Mouse (Mus musculus): ENCODE data around the gene Edn2. TPM values are rescaled to one million over a fixed set of nuclear protein-coding genes. Genes with fewer than 3 reads are reported as not detected.

Gene Edn2
- polyA plus RNA-seq (2014; fragmentation: Nextera tagmentation; extraction: Ambion mirVana), result not detected in 2 replicates

DNA sequence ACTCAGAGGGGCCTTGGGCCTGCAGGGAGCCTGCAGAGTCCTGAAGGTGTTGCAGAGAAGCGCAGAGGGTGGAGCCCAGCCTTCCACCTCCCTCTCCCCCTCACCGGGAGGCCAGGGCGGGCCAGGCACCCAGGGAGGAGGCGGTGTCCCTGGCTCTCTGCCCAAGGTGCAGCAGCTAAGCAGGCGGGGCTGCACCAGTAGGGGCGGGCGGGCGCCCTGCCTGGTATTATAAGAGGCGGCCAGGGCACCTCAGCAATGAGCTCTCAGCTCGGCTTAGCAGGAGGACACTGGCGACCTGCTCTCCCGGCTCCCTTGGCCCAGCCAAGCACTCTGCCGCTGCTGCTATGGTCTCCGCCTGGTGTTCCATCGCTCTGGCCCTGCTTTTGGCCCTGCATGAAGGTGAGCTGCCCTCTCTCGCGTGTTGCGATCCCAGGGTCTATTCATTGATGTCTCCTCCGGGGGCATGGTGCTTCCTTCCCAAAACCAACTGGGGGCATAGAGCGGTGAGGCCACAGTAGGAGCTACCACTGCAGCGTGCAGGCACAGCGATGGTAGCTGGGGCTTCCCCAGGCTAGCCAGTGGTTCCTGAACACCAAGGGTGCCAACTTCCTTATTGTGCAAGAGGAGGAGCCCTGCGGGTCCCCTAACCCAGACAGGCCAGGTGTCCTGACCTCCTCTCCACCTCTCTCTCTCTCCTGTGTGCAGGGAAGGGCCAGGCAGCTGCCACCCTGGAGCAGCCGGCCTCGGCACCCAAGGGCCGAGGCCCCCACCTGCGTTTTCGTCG, at the start of gene Edn2:
Gene Edn2, plus strand, starts transcription at position 41 of the 784 bp plus-strand sequence.
- WGBS, result 38% methylated on average over 29 of the region's 29 CpGs
- H3K27me3 ChIP-seq (ENCODE audit: control insufficient read depth, insufficient read depth, low read length), result no peaks in the 10 kb centered on the region; the same call in 1 of the 2 replicates
- H3K4me1 ChIP-seq (ENCODE audit: control insufficient read depth, insufficient read depth, low read length), result peaks cover 8% of the 10 kb centered on the region; the same call in 1 of the 2 replicates
- ATAC-seq (ENCODE audit: low FRiP score, low TSS enrichment), result peak; percentile 78
- peak within 1 kb of the TSS; percentile 10; the same call in 1 of the 2 replicates for H3K4me2 ChIP-seq (replicated peaks; ENCODE audit: low read depth, low read length)
- no peaks in the 10 kb centered on the region for H3K36me3 ChIP-seq (ENCODE audit: control insufficient read depth, insufficient read depth, low read length)
- H3K4me3 ChIP-seq (ENCODE audit: low read length), result no peak within 1 kb of the TSS
- no peak within 1 kb of the TSS for H3K27ac ChIP-seq (ENCODE audit: low read depth, low read length)
- H3K9me3 ChIP-seq (ENCODE audit: control insufficient read depth, low read length), result no peaks in the 10 kb centered on the region
- H3K9ac ChIP-seq (ENCODE audit: low read depth, low read length), result no peak within 1 kb of the TSS

DNA sequence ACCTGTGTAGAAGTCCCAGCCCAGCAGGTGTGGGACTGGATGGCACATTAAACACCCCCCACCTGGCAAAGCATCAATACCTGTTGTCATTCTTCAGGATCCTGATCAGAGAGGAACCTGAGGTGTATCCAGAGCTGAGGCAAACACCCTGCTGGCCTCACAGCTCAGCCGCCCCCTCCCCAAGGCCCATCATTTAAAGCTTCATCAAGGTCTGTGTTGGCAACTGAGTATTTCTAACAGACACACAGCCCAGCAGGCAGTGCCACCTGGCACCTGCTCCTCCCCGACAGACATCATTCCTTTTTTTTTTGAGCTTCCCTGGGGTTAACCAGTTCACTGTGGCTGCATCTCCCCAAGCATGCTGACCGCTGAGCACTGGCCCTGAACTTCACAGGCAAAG, 45.5 kb upstream of the Edn2 start:
- Histone ChIP-seq H3K36me3 (ENCODE audit: control insufficient read depth, insufficient read depth, low read length) (no peaks in the 10 kb centered on the region), H3K27me3 (ENCODE audit: control insufficient read depth, insufficient read depth, low read length) (no peaks in the 10 kb centered on the region), H3K4me2 (replicated peaks; ENCODE audit: low read depth, low read length) (no peak overlapping the region), H3K4me1 (ENCODE audit: control insufficient read depth, insufficient read depth, low read length) (no peaks in the 10 kb centered on the region), H3K9me3 (ENCODE audit: control insufficient read depth, low read length) (no peaks in the 10 kb centered on the region), H3K4me3 (ENCODE audit: low read length) (no peak overlapping the region), H3K27ac (ENCODE audit: low read depth, low read length) (no peak overlapping the region), H3K9ac (ENCODE audit: low read depth, low read length) (no peak overlapping the region)
- WGBS, result 91% methylated on average over 3 of the region's 3 CpGs
- ATAC-seq (ENCODE audit: low FRiP score, low TSS enrichment), result no peak

- no peak overlapping the region for H3K4me3 ChIP-seq (ENCODE audit: low read length)
- 76% methylated on average over 1 of the region's 1 CpGs for WGBS
These were observed 44.7 kb upstream of the Edn2 start for GRCm38 (mm10) chr4:120116312-120116711.

DNA sequence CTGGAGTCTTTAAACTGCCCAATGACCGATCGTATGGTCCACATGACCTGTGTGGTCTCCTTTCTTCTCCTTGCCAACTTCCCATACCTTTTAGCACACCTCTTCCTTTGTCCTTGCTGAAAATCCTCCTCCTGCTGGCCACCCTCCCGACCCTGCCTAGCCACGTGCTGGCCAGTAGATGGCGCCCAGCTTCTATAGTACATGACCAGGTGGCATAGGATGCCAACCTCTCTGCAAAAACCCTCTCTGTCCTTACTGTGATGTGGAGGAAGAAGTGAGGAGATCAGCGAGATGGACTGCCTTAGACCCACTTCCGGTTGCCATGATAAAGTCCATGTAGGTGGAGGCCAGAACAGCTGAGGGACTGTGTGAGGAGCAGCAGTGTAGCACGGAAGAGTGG, 40.7 kb upstream of the Edn2 start:
- Histone ChIP-seq H3K27me3 (ENCODE audit: control insufficient read depth, insufficient read depth, low read length) (no peaks in the 10 kb centered on the region), H3K4me1 (ENCODE audit: control insufficient read depth, insufficient read depth, low read length) (no peaks in the 10 kb centered on the region), H3K36me3 (ENCODE audit: control insufficient read depth, insufficient read depth, low read length) (no peaks in the 10 kb centered on the region), H3K9me3 (ENCODE audit: control insufficient read depth, low read length) (no peaks in the 10 kb centered on the region), H3K4me2 (replicated peaks; ENCODE audit: low read depth, low read length) (no peak overlapping the region), H3K4me3 (ENCODE audit: low read length) (no peak overlapping the region), H3K9ac (ENCODE audit: low read depth, low read length) (no peak overlapping the region), H3K27ac (ENCODE audit: low read depth, low read length) (no peak overlapping the region)
- peak; percentile 32; the same call in 1 of the 2 replicates for ATAC-seq (ENCODE audit: low FRiP score, low TSS enrichment)
- WGBS, result 33% methylated on average over 8 of the region's 8 CpGs

More at GRCm38 (mm10) chr4:120116312-120116711, 44.7 kb upstream of the Edn2 start:
- no peak overlapping the region for H3K27ac ChIP-seq (ENCODE audit: low read depth, low read length)
- H3K27me3 ChIP-seq (ENCODE audit: control insufficient read depth, insufficient read depth, low read length), result no peaks in the 10 kb centered on the region
- no peaks in the 10 kb centered on the region for H3K4me1 ChIP-seq (ENCODE audit: control insufficient read depth, insufficient read depth, low read length)
- no peaks in the 10 kb centered on the region for H3K9me3 ChIP-seq (ENCODE audit: control insufficient read depth, low read length)
- no peaks in the 10 kb centered on the region for H3K36me3 ChIP-seq (ENCODE audit: control insufficient read depth, insufficient read depth, low read length)
- ATAC-seq (ENCODE audit: low FRiP score, low TSS enrichment), result no peak
- H3K4me2 ChIP-seq (replicated peaks; ENCODE audit: low read depth, low read length), result no peak overlapping the region
- no peak overlapping the region for H3K9ac ChIP-seq (ENCODE audit: low read depth, low read length)

DNA sequence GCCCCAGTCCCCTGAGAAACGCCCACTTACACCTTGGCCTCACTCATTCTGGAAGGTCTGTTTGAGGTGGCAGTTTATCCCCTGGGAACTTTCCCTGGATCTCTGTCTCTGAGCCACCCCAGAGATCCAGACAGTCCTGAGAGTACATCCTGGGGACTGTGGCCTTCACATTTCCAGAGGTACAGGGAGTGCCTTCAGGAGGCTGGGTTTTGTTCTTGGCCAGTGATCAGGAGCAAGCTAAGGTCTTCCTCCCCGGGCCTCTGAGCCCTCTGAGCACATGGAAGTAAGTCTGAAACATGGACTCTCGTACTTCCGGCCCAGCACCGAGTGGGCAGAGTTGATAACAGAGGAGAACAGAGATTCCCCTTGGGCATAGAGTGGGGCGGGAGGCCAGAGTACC, 36.4 kb upstream of the Edn2 start:
- H3K27me3 ChIP-seq (ENCODE audit: control insufficient read depth, insufficient read depth, low read length), result no peaks in the 10 kb centered on the region
- H3K9me3 ChIP-seq (ENCODE audit: control insufficient read depth, low read length), result no peaks in the 10 kb centered on the region

DNA sequence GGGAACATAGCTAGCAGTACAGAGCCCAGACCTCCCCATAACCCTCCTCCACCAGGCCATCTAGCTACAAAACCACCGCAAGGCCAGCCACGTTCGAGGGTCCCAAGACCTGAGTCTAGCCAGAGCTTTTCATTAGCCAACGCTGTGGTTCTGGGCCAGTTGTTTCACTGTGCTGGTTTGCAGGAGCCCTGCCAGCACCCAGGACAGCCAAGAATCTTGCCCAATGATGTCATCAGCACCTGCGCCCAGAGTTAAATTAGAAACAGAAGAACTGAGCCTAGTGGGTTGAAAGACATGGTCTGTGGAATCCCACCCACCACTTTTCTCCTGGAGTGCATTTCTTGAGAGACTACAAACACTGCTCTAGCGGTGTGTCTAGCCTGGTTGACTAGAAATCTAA, 35.0 kb upstream of the Edn2 start:
- no peak for ATAC-seq (ENCODE audit: low FRiP score, low TSS enrichment)

More for the DNA sequence above, 36.4 kb upstream of the Edn2 start:
- Histone ChIP-seq H3K4me3 (ENCODE audit: low read length) (no peak overlapping the region), H3K4me2 (replicated peaks; ENCODE audit: low read depth, low read length) (no peak overlapping the region), H3K9ac (ENCODE audit: low read depth, low read length) (no peak overlapping the region), H3K36me3 (ENCODE audit: control insufficient read depth, insufficient read depth, low read length) (no peaks in the 10 kb centered on the region), H3K27ac (ENCODE audit: low read depth, low read length) (no peak overlapping the region), H3K4me1 (ENCODE audit: control insufficient read depth, insufficient read depth, low read length) (no peaks in the 10 kb centered on the region)
- 80% methylated on average over 6 of the region's 6 CpGs for WGBS
- no peak for ATAC-seq (ENCODE audit: low FRiP score, low TSS enrichment)

DNA sequence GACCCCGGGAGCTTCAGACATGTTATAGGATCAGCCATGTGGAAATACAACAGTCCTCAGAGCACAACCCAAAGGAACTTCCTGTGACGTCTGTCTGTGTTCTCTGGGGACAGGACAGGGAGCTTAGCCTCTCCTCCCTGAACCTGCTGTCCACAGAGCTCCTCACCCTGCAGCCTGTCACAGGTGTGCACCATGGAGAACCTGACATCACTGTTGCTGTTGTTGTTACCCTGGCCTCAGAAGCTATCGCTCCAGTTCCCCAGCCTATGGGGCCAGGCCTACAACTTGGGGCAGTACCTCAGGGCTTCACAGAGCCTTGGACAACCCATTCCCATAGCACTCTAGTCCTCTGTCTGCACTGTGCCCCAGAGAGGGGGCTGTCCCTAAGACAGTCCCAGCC, 33.7 kb upstream of the Edn2 start:
- Histone ChIP-seq H3K36me3 (ENCODE audit: control insufficient read depth, insufficient read depth, low read length) (no peaks in the 10 kb centered on the region), H3K27me3 (ENCODE audit: control insufficient read depth, insufficient read depth, low read length) (no peaks in the 10 kb centered on the region), H3K9me3 (ENCODE audit: control insufficient read depth, low read length) (no peaks in the 10 kb centered on the region), H3K4me2 (replicated peaks; ENCODE audit: low read depth, low read length) (no peak overlapping the region), H3K4me1 (ENCODE audit: control insufficient read depth, insufficient read depth, low read length) (no peaks in the 10 kb centered on the region), H3K4me3 (ENCODE audit: low read length) (no peak overlapping the region), H3K27ac (ENCODE audit: low read depth, low read length) (no peak overlapping the region), H3K9ac (ENCODE audit: low read depth, low read length) (no peak overlapping the region)
- no peak for ATAC-seq (ENCODE audit: low FRiP score, low TSS enrichment)
- WGBS, result 73% methylated on average over 3 of the region's 3 CpGs

More for the DNA sequence above, 35.0 kb upstream of the Edn2 start:
- Histone ChIP-seq H3K4me3 (ENCODE audit: low read length) (no peak overlapping the region), H3K27ac (ENCODE audit: low read depth, low read length) (no peak overlapping the region), H3K36me3 (ENCODE audit: control insufficient read depth, insufficient read depth, low read length) (no peaks in the 10 kb centered on the region), H3K27me3 (ENCODE audit: control insufficient read depth, insufficient read depth, low read length) (no peaks in the 10 kb centered on the region), H3K9ac (ENCODE audit: low read depth, low read length) (no peak overlapping the region), H3K4me1 (ENCODE audit: control insufficient read depth, insufficient read depth, low read length) (no peaks in the 10 kb centered on the region), H3K4me2 (replicated peaks; ENCODE audit: low read depth, low read length) (no peak overlapping the region), H3K9me3 (ENCODE audit: control insufficient read depth, low read length) (no peaks in the 10 kb centered on the region)
- WGBS, result 89% methylated on average over 6 of the region's 6 CpGs

- Histone ChIP-seq H3K4me2 (replicated peaks; ENCODE audit: low read depth, low read length) (no peak overlapping the region), H3K4me1 (ENCODE audit: control insufficient read depth, insufficient read depth, low read length) (no peaks in the 10 kb centered on the region), H3K27ac (ENCODE audit: low read depth, low read length) (no peak overlapping the region), H3K4me3 (ENCODE audit: low read length) (no peak overlapping the region), H3K36me3 (ENCODE audit: control insufficient read depth, insufficient read depth, low read length) (no peaks in the 10 kb centered on the region), H3K9me3 (ENCODE audit: control insufficient read depth, low read length) (no peaks in the 10 kb centered on the region), H3K9ac (ENCODE audit: low read depth, low read length) (no peak overlapping the region), H3K27me3 (ENCODE audit: control insufficient read depth, insufficient read depth, low read length) (no peaks in the 10 kb centered on the region)
- no peak for ATAC-seq (ENCODE audit: low FRiP score, low TSS enrichment)
- 76% methylated on average over 4 of the region's 4 CpGs for WGBS
These were observed 33.0 kb upstream of the Edn2 start for GRCm38 (mm10) chr4:120128033-120128432.

DNA sequence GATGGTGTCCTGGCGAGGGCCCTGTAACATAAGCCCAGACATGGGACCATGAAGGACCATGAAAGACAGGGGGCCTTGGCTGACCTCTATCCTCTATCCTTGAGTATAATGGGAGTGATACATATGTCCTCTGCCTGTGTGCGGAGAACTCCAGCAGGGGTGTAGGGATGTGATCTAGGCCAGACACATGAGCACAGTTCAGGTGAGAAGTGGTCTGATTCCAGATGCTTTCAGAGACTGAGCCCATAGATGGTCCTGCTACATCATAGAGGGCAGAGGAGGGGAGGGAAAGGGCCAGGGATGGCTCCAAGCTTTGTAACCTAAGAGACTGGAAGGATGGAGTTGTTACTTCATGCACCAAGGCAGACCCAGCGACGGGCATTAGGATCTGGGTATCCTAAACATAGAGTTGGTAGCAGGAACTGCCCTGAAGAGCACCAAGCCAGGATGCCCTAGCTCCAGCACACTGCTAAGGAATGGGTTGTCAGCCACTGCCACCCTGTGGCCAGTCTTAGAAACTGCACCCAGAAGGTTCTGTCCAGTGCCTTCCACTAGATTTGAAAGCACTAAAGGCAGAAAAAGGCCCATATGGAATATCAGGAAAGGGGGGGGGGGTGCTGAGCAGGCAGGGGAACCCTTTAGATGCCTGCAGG, 31.6 kb upstream of the Edn2 start:
- Histone ChIP-seq H3K4me3 (ENCODE audit: low read length) (no peak overlapping the region), H3K9me3 (ENCODE audit: control insufficient read depth, low read length) (no peaks in the 10 kb centered on the region), H3K4me1 (ENCODE audit: control insufficient read depth, insufficient read depth, low read length) (no peaks in the 10 kb centered on the region), H3K27me3 (ENCODE audit: control insufficient read depth, insufficient read depth, low read length) (no peaks in the 10 kb centered on the region; the same call in 1 of the 2 replicates), H3K4me2 (replicated peaks; ENCODE audit: low read depth, low read length) (no peak overlapping the region), H3K9ac (ENCODE audit: low read depth, low read length) (no peak overlapping the region), H3K36me3 (ENCODE audit: control insufficient read depth, insufficient read depth, low read length) (no peaks in the 10 kb centered on the region), H3K27ac (ENCODE audit: low read depth, low read length) (no peak overlapping the region)
- 46% methylated on average over 4 of the region's 4 CpGs for WGBS
- peak; percentile 62; the same call in 1 of the 2 replicates for ATAC-seq (ENCODE audit: low FRiP score, low TSS enrichment)

All from kidney, embryonic 14.5 days (tissue).